Mouse (Mus musculus) mesoderm, embryonic 11.5 days (tissue): ENCODE measurements at regions not wholly inside any gene's neighbourhood (a gene's known extent, or its start where the extent isn't known, plus 50 kb on each side); places are given as distances from the start of the nearest gene placed in this dataset.
"Not testable (repeated sequence)": the region's sequence is repeated elsewhere in the genome, so short reads cannot be mapped to it uniquely, and the experiment has no call there.

ENCODE experiments used
- DNase-seq: peaks from one replicate; pipeline ENCODE4 v3.0.0-alpha.2; 2012; ENCODE audit warnings: low read depth, low spot score

- no peak for DNase-seq
Measured at GRCm38 (mm10) chr9:13105426-13105825, 140.2 kb downstream of the Jrkl start.

- DNase-seq, result no peak
Measured at GRCm38 (mm10) chr9:13083669-13084068, 162.0 kb downstream of the Jrkl start.

- DNase-seq, result no peak
Measured at GRCm38 (mm10) chr9:13049079-13049478, 196.6 kb downstream of the Jrkl start.

- DNase-seq, result no peak
Measured at GRCm38 (mm10) chr9:13019025-13019424, 226.6 kb downstream of the Jrkl start.

- not testable (repeated sequence) for DNase-seq
Measured at GRCm38 (mm10) chr9:12983209-12983608, 262.4 kb downstream of the Jrkl start.

GRCm38 (mm10) chr9:12973022-12973421, 272.6 kb downstream of the Jrkl start:
- DNase-seq, result no peak

- DNase-seq, result no peak
Measured at GRCm38 (mm10) chr9:12960337-12960736, 285.3 kb downstream of the Jrkl start.

- DNase-seq, result no peak
Measured at GRCm38 (mm10) chr9:12946088-12946487, 299.5 kb downstream of the Jrkl start.

- DNase-seq, result no peak
Measured at GRCm38 (mm10) chr9:12945476-12945875, 300.2 kb downstream of the Jrkl start.

GRCm38 (mm10) chr9:12945037-12945436, 300.6 kb downstream of the Jrkl start:
- DNase-seq, result peak; percentile 63

- no peak for DNase-seq
Measured at GRCm38 (mm10) chr9:12935016-12935415, 310.6 kb downstream of the Jrkl start.

- DNase-seq, result no peak
Measured at GRCm38 (mm10) chr9:12925549-12926186, 320.0 kb downstream of the Jrkl start.

GRCm38 (mm10) chr9:12900726-12901125, 344.9 kb downstream of the Jrkl start:
- DNase-seq, result no peak

- peak; percentile 19 for DNase-seq
Measured at GRCm38 (mm10) chr9:12879753-12880490, 365.7 kb downstream of the Jrkl start.

- no peak for DNase-seq
Measured at GRCm38 (mm10) chr9:12876496-12876895, 369.1 kb downstream of the Jrkl start.

GRCm38 (mm10) chr9:12870941-12871340, 374.7 kb downstream of the Jrkl start:
- DNase-seq, result no peak
